Mouse (Mus musculus) CH12.LX (cell line): ENCODE measurements around the gene 4921539E11Rik.

Source experiments
- CHD2 ChIP-seq: IDR thresholded peaks from 2 replicates; pipeline ENCODE4 v1.6.1; 2011; ENCODE audit warnings: low read length, improper control_type of control experiment
- CTCF ChIP-seq, 2 experiments: IDR thresholded peaks in 1 of 2; conservative IDR thresholded peaks in 1 of 2; 2 replicates each; pipeline ENCODE4 v1.5.1; 2011 to 2012; ENCODE audit warnings: low read depth in 2 of 2, low read length in 2 of 2, improper control_type of control experiment in 1 of 2, inconsistent platforms in 1 of 2, mild to moderate bottlenecking in 1 of 2, moderate library complexity in 1 of 2
- E2F4 ChIP-seq: IDR thresholded peaks from 2 replicates; pipeline ENCODE4 v1.6.1; 2011; ENCODE audit warnings: low read depth, low read length, improper control_type of control experiment; ENCODE audit not compliant: insufficient replicate concordance
- EP300 ChIP-seq: IDR thresholded peaks from 2 replicates; pipeline ENCODE4 v1.6.1; 2011; ENCODE audit warnings: low read length, improper control_type of control experiment
- ETS1 ChIP-seq: conservative IDR thresholded peaks from 2 replicates; pipeline ENCODE4 v1.6.1; 2012; ENCODE audit warnings: low read depth, mild to moderate bottlenecking, inconsistent platforms, low read length, improper control_type of control experiment, moderate library complexity
- MAFK ChIP-seq: IDR thresholded peaks from 2 replicates; pipeline ENCODE4 v1.6.1; 2011; ENCODE audit warnings: low read length, improper control_type of control experiment; ENCODE audit not compliant: insufficient replicate concordance
- MAX ChIP-seq: IDR thresholded peaks from 2 replicates; pipeline ENCODE4 v1.6.1; 2011; ENCODE audit warnings: low read length, improper control_type of control experiment
- MYC ChIP-seq: IDR thresholded peaks from 2 replicates; pipeline ENCODE4 v1.6.1; 2011; ENCODE audit warnings: low read depth, mild to moderate bottlenecking, improper control_type of control experiment, low read length
- NELFE ChIP-seq: IDR thresholded peaks from 2 replicates; pipeline ENCODE4 v1.6.1; 2011; ENCODE audit warnings: low read depth, low read length, improper control_type of control experiment
- POLR2AphosphoS2 ChIP-seq: IDR thresholded peaks from 2 replicates; pipeline ENCODE4 v1.6.1; 2011; ENCODE audit warnings: low read depth, low read length, improper control_type of control experiment
- ZC3H11A ChIP-seq: IDR thresholded peaks from 2 replicates; pipeline ENCODE4 v1.6.1; 2012; ENCODE audit warnings: low read depth, mild to moderate bottlenecking, inconsistent platforms, low read length, improper control_type of control experiment
- ZMIZ1 ChIP-seq: IDR thresholded peaks from 2 replicates; pipeline ENCODE4 v1.6.1; 2012; ENCODE audit warnings: low read depth, mild to moderate bottlenecking, inconsistent platforms, low read length, improper control_type of control experiment

- TF ChIP-seq MYC (no peak), CTCF (conservative IDR thresholded peaks at IDR 0.05 in 1 of 2, IDR thresholded peaks at IDR 0.05 in 1 of 2; ENCODE audit: low read depth in 2 of 2, low read length in 2 of 2) (no peak), MAX (no peak), ZMIZ1 (no peak), NELFE (no peak), ETS1 (no peak), CHD2 (no peak), POLR2AphosphoS2 (no peak), ZC3H11A (no peak), EP300 (no peak), MAFK (no peak), E2F4 (no peak)
These were observed 26.8 kb downstream of the 4921539E11Rik start for GRCm38 (mm10) chr4:103263812-103264396.
